ENCODE assay signal across 27 mouse cellular contexts in genomic region chr17:65911285-65912069, GRCm38 (mm10). TPM values are rescaled to one million over a fixed set of nuclear protein-coding genes. Genes with fewer than 3 reads are reported as not detected.
DNase-seq lines count a peak whose midpoint lies in the region; ATAC-seq and TF ChIP-seq lines count a peak whose summit lies in the region.
"Had no signal": no experiment of that assay in that cellular context is flagged by ENCODE, and none has a peak within 500 bp of the region (broad histone marks: within the 10 kb centered on the region; RNA-seq: fewer than 3 reads in every experiment).

No protein-coding gene starts in this region.

- ATAC-seq in kidney, embryonic 15.5 days (replicated peaks; ENCODE audit: low FRiP score): no peak
- 0 out of 2 replicates have a peak, but pooled peaks have one; percentile 62 for ATAC-seq in embryonic facial prominence, embryonic 11.5 days (replicated peaks; ENCODE audit: insufficient number of reproducible peaks, low FRiP score, low TSS enrichment, low read depth)
- no peak for ATAC-seq in lung, postnatal 0 days
- ATAC-seq: forebrain, embryonic 13.5 days; intestine, embryonic 16.5 days had no signal

- no peak for DNase-seq in kidney, adult 18-20 months
- DNase-seq in embryonic facial prominence, embryonic 11.5 days (ENCODE audit: low spot score): peak; percentile 68
- no peak for DNase-seq in limb, embryonic 10.5 days (ENCODE audit: low spot score)
- no peak for DNase-seq in thymus, adult 2 months
- no peak for DNase-seq in thymus, postnatal 10 days (ENCODE audit: low spot score in 2 of 2)
- no peak for DNase-seq in lung, postnatal 0 days (ENCODE audit: low spot score)
- DNase-seq: adrenal gland, postnatal 25 days; cerebellum, adult 11-12 months; cerebellum, adult 9-11 months; gastrocnemius, postnatal 25 days; heart, adult 18-20 months; heart, postnatal 4 days; kidney, adult 9 months; kidney, postnatal 14 days; layer of hippocampus, adult 9-11 months; lung, adult 2 months; right cerebral cortex, postnatal 4 days; thymus, postnatal 14 days had no signal

- TF ChIP-seq EP300 in lung, postnatal 0 days (IDR thresholded peaks at IDR 0.05): no peak

- 55% methylated on average over 15 of the region's 15 CpGs for WGBS in kidney, embryonic 15.5 days
- 54% methylated on average over 15 of the region's 15 CpGs for WGBS in embryonic facial prominence, embryonic 11.5 days
- WGBS in limb, embryonic 10.5 days: 70% methylated on average over 15 of the region's 15 CpGs
- 94% methylated on average over 15 of the region's 15 CpGs for WGBS in thymus, adult 2 months
- WGBS in lung, postnatal 0 days: 74% methylated on average over 15 of the region's 15 CpGs

- 0 out of 2 replicates have a peak overlapping the region, but pooled peaks have one; percentile 18 for H3K27ac ChIP-seq in kidney, embryonic 15.5 days
- H3K27ac ChIP-seq in embryonic facial prominence, embryonic 11.5 days (replicated peaks; ENCODE audit: low read depth, low read length): no peak overlapping the region
- peak overlapping the region; percentile 56; the same call in 1 of the 2 replicates for H3K27ac ChIP-seq in limb, embryonic 10.5 days
- H3K27ac ChIP-seq in thymus, adult 2 months (ENCODE audit: control insufficient read depth, insufficient read depth, low read length): no peak overlapping the region
- H3K27ac ChIP-seq in lung, postnatal 0 days (ENCODE audit: low read length): no peak overlapping the region
- H3K27ac ChIP-seq: forebrain, embryonic 13.5 days; hindbrain, embryonic 13.5 days; limb, embryonic 13.5 days; liver, embryonic 14.5 days; midbrain, embryonic 12.5 days; neural tube, embryonic 13.5 days had no signal

- no peak overlapping the region for H3K4me2 ChIP-seq in kidney, embryonic 15.5 days
- no peak overlapping the region for H3K4me2 ChIP-seq in embryonic facial prominence, embryonic 11.5 days (ENCODE audit: low read depth, low read length)
- no peak overlapping the region for H3K4me2 ChIP-seq in lung, postnatal 0 days (replicated peaks; ENCODE audit: low read depth, low read length)
- H3K4me2 ChIP-seq: forebrain, embryonic 13.5 days; heart, embryonic 12.5 days; hindbrain, embryonic 13.5 days; limb, embryonic 13.5 days; midbrain, embryonic 12.5 days; neural tube, embryonic 13.5 days had no signal

- no peak overlapping the region for H3K4me3 ChIP-seq in kidney, embryonic 15.5 days (replicated peaks)
- H3K4me3 ChIP-seq in embryonic facial prominence, embryonic 11.5 days (ENCODE audit: low read depth, low read length): no peak overlapping the region
- H3K4me3 ChIP-seq in limb, embryonic 10.5 days: no peak overlapping the region
- no peak overlapping the region for H3K4me3 ChIP-seq in thymus, adult 2 months (ENCODE audit: control insufficient read depth, insufficient read depth, low read length)
- H3K4me3 ChIP-seq in lung, postnatal 0 days (ENCODE audit: low read depth, low read length): no peak overlapping the region
- H3K4me3 ChIP-seq: forebrain, embryonic 13.5 days; heart, embryonic 12.5 days; hindbrain, embryonic 13.5 days; limb, embryonic 13.5 days; midbrain, embryonic 12.5 days; neural tube, embryonic 13.5 days had no signal

- H3K27me3 ChIP-seq in kidney, embryonic 15.5 days: no peaks in the 10 kb centered on the region
- no peaks in the 10 kb centered on the region for H3K27me3 ChIP-seq in embryonic facial prominence, embryonic 11.5 days (ENCODE audit: control insufficient read depth, insufficient read depth, low read length)
- no peaks in the 10 kb centered on the region for H3K27me3 ChIP-seq in limb, embryonic 10.5 days (ENCODE audit: low read depth, poor library complexity, severe bottlenecking)
- no peaks in the 10 kb centered on the region for H3K27me3 ChIP-seq in thymus, adult 2 months (ENCODE audit: control insufficient read depth, insufficient read depth, low read length)
- H3K27me3 ChIP-seq in lung, postnatal 0 days (replicated peaks; ENCODE audit: insufficient read depth, low read length): no peaks in the 10 kb centered on the region
- H3K27me3 ChIP-seq: forebrain, embryonic 13.5 days; heart, embryonic 12.5 days; hindbrain, embryonic 13.5 days; limb, embryonic 13.5 days; midbrain, embryonic 12.5 days; neural tube, embryonic 13.5 days had no signal

- H3K4me1 ChIP-seq in kidney, embryonic 15.5 days: peaks cover 19% of the 10 kb centered on the region
- H3K4me1 ChIP-seq in embryonic facial prominence, embryonic 11.5 days (ENCODE audit: control insufficient read depth, insufficient read depth, low read length): no peaks in the 10 kb centered on the region
- H3K4me1 ChIP-seq in limb, embryonic 10.5 days: peaks cover 24% of the 10 kb centered on the region
- peaks cover 3% of the 10 kb centered on the region for H3K4me1 ChIP-seq in thymus, adult 2 months (replicated peaks; ENCODE audit: control insufficient read depth, insufficient read depth, low read length)
- H3K4me1 ChIP-seq in lung, postnatal 0 days (ENCODE audit: insufficient read depth, low read depth, low read length): peaks cover 6% of the 10 kb centered on the region

- no peak for TF ChIP-seq POLR2A in thymus, adult 2 months (IDR thresholded peaks at IDR 0.05; ENCODE audit: control insufficient read depth, extremely low read depth, insufficient read depth, low read length, poor library complexity)

- H3K9me3 ChIP-seq in kidney, embryonic 15.5 days (replicated peaks): no peaks in the 10 kb centered on the region
- H3K9me3 ChIP-seq in embryonic facial prominence, embryonic 11.5 days (replicated peaks; ENCODE audit: control insufficient read depth, low read length): no peaks in the 10 kb centered on the region
- H3K9me3 ChIP-seq in limb, embryonic 10.5 days (replicated peaks): no peaks in the 10 kb centered on the region
- no peaks in the 10 kb centered on the region for H3K9me3 ChIP-seq in lung, postnatal 0 days (ENCODE audit: low read length)
- H3K9me3 ChIP-seq: forebrain, embryonic 13.5 days; heart, embryonic 12.5 days; hindbrain, embryonic 13.5 days; limb, embryonic 13.5 days; midbrain, embryonic 12.5 days; neural tube, embryonic 13.5 days had no signal

- no peak for TF ChIP-seq CTCF in thymus, adult 2 months (IDR thresholded peaks at IDR 0.05; ENCODE audit: borderline replicate concordance, control insufficient read depth, extremely low read depth, insufficient read depth, low read length, poor library complexity)
- TF ChIP-seq CTCF in lung, postnatal 0 days (IDR thresholded peaks at IDR 0.05): no peak

- H3K36me3 ChIP-seq in kidney, embryonic 15.5 days: no peaks in the 10 kb centered on the region
- H3K36me3 ChIP-seq in embryonic facial prominence, embryonic 11.5 days (replicated peaks; ENCODE audit: control insufficient read depth, insufficient read depth, low read depth, low read length): no peaks in the 10 kb centered on the region
- no peaks in the 10 kb centered on the region; the same call in 1 of the 2 replicates for H3K36me3 ChIP-seq in limb, embryonic 10.5 days
- no peaks in the 10 kb centered on the region for H3K36me3 ChIP-seq in thymus, adult 2 months (ENCODE audit: control insufficient read depth, insufficient read depth, low read length)
- H3K36me3 ChIP-seq in lung, postnatal 0 days (ENCODE audit: insufficient read depth, low read length): no peaks in the 10 kb centered on the region
- H3K36me3 ChIP-seq: heart, embryonic 12.5 days; hindbrain, embryonic 13.5 days; midbrain, embryonic 12.5 days; neural tube, embryonic 13.5 days had no signal

- H3K9ac ChIP-seq in kidney, embryonic 15.5 days: no peak overlapping the region
- no peak overlapping the region for H3K9ac ChIP-seq in embryonic facial prominence, embryonic 11.5 days (replicated peaks; ENCODE audit: low read length)
- H3K9ac ChIP-seq in lung, postnatal 0 days (replicated peaks; ENCODE audit: low read depth): no peak overlapping the region
- H3K9ac ChIP-seq: forebrain, embryonic 13.5 days; heart, embryonic 12.5 days; hindbrain, embryonic 13.5 days; limb, embryonic 13.5 days; liver, embryonic 14.5 days; midbrain, embryonic 12.5 days; neural tube, embryonic 13.5 days had no signal

RNA-seq across cellular contexts. Expression of gene Ralbp1, which starts 25.9 kb away (rescaled TPM):
- polyA plus RNA-seq in kidney, embryonic 15.5 days (2015; fragmentation: Nextera tagmentation; extraction: Ambion mirVana): 66.0 and 70.2 TPM in 2 replicates
- polyA plus RNA-seq in embryonic facial prominence, embryonic 11.5 days (2014; fragmentation: Nextera tagmentation; extraction: Ambion mirVana): 47.8 and 48.4 TPM in 2 replicates
- 53.4 and 64.7 TPM in 2 replicates for polyA plus RNA-seq in limb, embryonic 10.5 days (2016; fragmentation: Nextera tagmentation; extraction: Ambion mirVana)
- polyA plus RNA-seq in thymus, adult 2 months (2012; rRNA removed): 47.6 and 48.7 TPM in 2 replicates
- 151 and 155 TPM in 2 replicates for polyA plus RNA-seq in lung, postnatal 0 days (2015; fragmentation: Nextera tagmentation; extraction: Ambion mirVana)

RNA-seq across cellular contexts. Expression of gene Twsg1, which starts 39.5 kb away (rescaled TPM):
- polyA plus RNA-seq in kidney, embryonic 15.5 days (2015; fragmentation: Nextera tagmentation; extraction: Ambion mirVana): 115 and 118 TPM in 2 replicates
- 133 and 142 TPM in 2 replicates for polyA plus RNA-seq in embryonic facial prominence, embryonic 11.5 days (2014; fragmentation: Nextera tagmentation; extraction: Ambion mirVana)
- 83.6 and 109 TPM in 2 replicates for polyA plus RNA-seq in limb, embryonic 10.5 days (2016; fragmentation: Nextera tagmentation; extraction: Ambion mirVana)
- polyA plus RNA-seq in thymus, adult 2 months (2012; rRNA removed): 33.9 and 35.2 TPM in 2 replicates
- polyA plus RNA-seq in lung, postnatal 0 days (2015; fragmentation: Nextera tagmentation; extraction: Ambion mirVana): 89.1 and 93.8 TPM in 2 replicates

Comparison
In these comparisons a context has a peak if more than half of its experiments do, and no peak if none do; other contexts are left out.
1. H3K27ac ChIP-seq: peak in kidney, embryonic 15.5 days (single experiment) and limb, embryonic 10.5 days (single experiment); none in embryonic facial prominence, embryonic 11.5 days (single experiment), thymus, adult 2 months (single experiment) and lung, postnatal 0 days (single experiment).